Mouse (Mus musculus): ENCODE measurements around the gene Olfr66. TPM values are rescaled to one million over a fixed set of nuclear protein-coding genes. Genes with fewer than 3 reads are reported as not detected.

Gene Olfr66
- total and polyA plus RNA-seq, 3 experiments, result not detected

- Histone ChIP-seq H3K27me3 (replicated peaks) (no peaks in the 10 kb centered on the region), H3K27ac (ENCODE audit: insufficient read depth, low read depth) (no peak overlapping the region), H3K4me3 (replicated peaks in 1 of 3; ENCODE audit: low read depth in 2 of 3, low read length in 2 of 3, poor library complexity in 1 of 3) (no peak overlapping the region), H3K79me2 (replicated peaks; ENCODE audit: control insufficient read depth, extremely low read depth, insufficient read depth, poor library complexity, severe bottlenecking) (no peaks in the 10 kb centered on the region), H3K4me1 (ENCODE audit: control insufficient read depth in 1 of 2, insufficient read depth in 2 of 2) (peaks cover 8 to 33% of the 10 kb centered on the region in 2 experiments; a peak in 3 of 4 replicates), H3K9me3 (replicated peaks; ENCODE audit: low read length) (no peaks in the 10 kb centered on the region), H3K36me3 (replicated peaks in 1 of 2; ENCODE audit: control insufficient read depth in 1 of 2, insufficient read depth in 1 of 2, low read length in 1 of 2) (no peaks in the 10 kb centered on the region), H3K4me2 (ENCODE audit: insufficient read depth, low read depth, poor library complexity, severe bottlenecking) (no peak overlapping the region; the same call in 1 of the 2 replicates), H3K9ac (ENCODE audit: insufficient read depth, low read depth) (no peak overlapping the region)
- TF ChIP-seq JUND (conservative IDR thresholded peaks at IDR 0.05; ENCODE audit: low read depth, low read length), result peak; percentile 76
- TF ChIP-seq MAFK (IDR thresholded peaks at IDR 0.05; ENCODE audit: insufficient replicate concordance, low read length), result peak; percentile 100
- no peak for TF ChIP-seq ZKSCAN1 (IDR thresholded peaks at IDR 0.05; ENCODE audit: borderline replicate concordance, low read depth, low read length)
- peak; percentile 60 for TF ChIP-seq JUN (IDR thresholded peaks at IDR 0.05; ENCODE audit: insufficient read depth, low read depth, low read length)
- peak; percentile 92 for TF ChIP-seq ETS1 (conservative IDR thresholded peaks at IDR 0.05; ENCODE audit: low read depth, low read length)
- peak; percentile 42; the same call in 1 of the 2 replicates for TF ChIP-seq NRF1 (IDR thresholded peaks at IDR 0.05; ENCODE audit: low read depth, low read length)
- no peak for TF ChIP-seq ZMIZ1 (IDR thresholded peaks at IDR 0.05; ENCODE audit: low read depth, low read length)
- peak; percentile 40; the same call in 1 of the 2 replicates for TF ChIP-seq MEF2A (IDR thresholded peaks at IDR 0.05; ENCODE audit: borderline replicate concordance, low read depth, low read length)
- peak; percentile 94 for TF ChIP-seq SIN3A (IDR thresholded peaks at IDR 0.05; ENCODE audit: low read length)
- TF ChIP-seq MYC (IDR thresholded peaks at IDR 0.05; ENCODE audit: low read depth, low read length), result peak; percentile 37; the same call in 1 of the 2 replicates
- peak; percentile 72 for TF ChIP-seq EP300 (IDR thresholded peaks at IDR 0.05; ENCODE audit: low read length)
- 0 out of 2 replicates have a peak, but pooled peaks have one; percentile 17 for TF ChIP-seq BHLHE40 (IDR thresholded peaks at IDR 0.05; ENCODE audit: low read depth, low read length)
- peak; percentile 75; the same call in 1 of the 2 replicates for TF ChIP-seq MAX (IDR thresholded peaks at IDR 0.05; ENCODE audit: low read length)
- TF ChIP-seq MAZ (IDR thresholded peaks at IDR 0.05; ENCODE audit: low read depth, low read length), result 0 out of 2 replicates have a peak, but pooled peaks have one; percentile 57
- 0 out of 2 replicates have a peak, but pooled peaks have one; percentile 23 for TF ChIP-seq ELF1 (IDR thresholded peaks at IDR 0.05; ENCODE audit: low read depth, low read length)
- TF ChIP-seq MXI1 (IDR thresholded peaks at IDR 0.05; ENCODE audit: low read depth, low read length), result peak; percentile 82
- no peak for TF ChIP-seq KAT2A (IDR thresholded peaks at IDR 0.05; ENCODE audit: insufficient replicate concordance, low read length)
- peak; percentile 71 for TF ChIP-seq GABPA (IDR thresholded peaks at IDR 0.05; ENCODE audit: insufficient replicate concordance, low read depth, low read length)
- TF ChIP-seq TCF12 (IDR thresholded peaks at IDR 0.05; ENCODE audit: low read depth, low read length), result peak; percentile 71
- no peak; the same call in 1 of the 2 replicates for TF ChIP-seq IRF4 (IDR thresholded peaks at IDR 0.05; ENCODE audit: low read depth, low read length)
- 0 out of 2 replicates have a peak, but pooled peaks have one; percentile 46 for TF ChIP-seq E2F4 (IDR thresholded peaks at IDR 0.05; ENCODE audit: insufficient replicate concordance, low read depth, low read length)
- TF ChIP-seq POLR2A (IDR thresholded peaks at IDR 0.05; ENCODE audit: low read depth, low read length), result no peak
- peak; percentile 99 for DNase-seq (ENCODE audit: extremely low read depth)
- dilution Hi-C loops (cut with MboI; ENCODE audit: extremely low pct_ligation_motif_present, extremely low pct_unique_long_range_greater_than_20kb, low sequenced_read_pairs), result no loop called here
- in situ Hi-C loops (cut with MboI; ENCODE audit: low pct_ligation_motif_present, low pct_unique_long_range_greater_than_20kb, low sequenced_read_pairs), result no loop called here
Measured at GRCm38 (mm10) chr7:103860855-103861254, 25.2 kb downstream of the Olfr66 start.
